Mouse (Mus musculus) natural killer cell, adult 2 months (primary cell): Measurements from ENCODE around the gene Noxred1.
A peak's percentile ranks its signal among the peaks of the same experiment; 100 is the strongest.
"Not testable (repeated sequence)": the region's sequence is repeated elsewhere in the genome, so short reads cannot be mapped to it uniquely, and the experiment has no call there.

ENCODE experiments used
- DNase-seq, 2 experiments: peaks; one replicate each; pipeline ENCODE4 v3.0.0; 2022; ENCODE audit warnings: low spot score in 2 of 2

Gene Noxred1

DNA sequence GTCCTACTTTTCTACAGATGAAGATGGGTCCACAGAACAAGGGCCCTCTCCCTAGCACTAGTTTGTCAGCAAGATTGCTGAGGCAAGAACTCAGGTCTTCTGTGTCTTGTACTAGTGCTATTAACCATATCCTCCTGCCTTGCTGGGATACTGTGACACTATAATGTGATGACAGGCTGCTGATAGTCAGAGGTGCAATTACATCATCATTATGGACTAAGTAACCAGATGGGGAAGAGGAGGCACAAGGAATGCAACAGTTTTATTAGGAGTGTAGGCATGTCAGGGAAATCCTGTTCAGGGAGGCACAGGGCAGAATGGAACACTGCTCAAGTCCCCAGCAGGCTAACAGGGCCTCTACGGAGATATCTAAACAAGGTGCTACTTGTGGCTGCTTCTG lies at the start of gene Noxred1:
Noxred1 (minus strand) TSS at position 101 of the 400 bp plus-strand sequence.
- DNase-seq: no peak

DNA sequence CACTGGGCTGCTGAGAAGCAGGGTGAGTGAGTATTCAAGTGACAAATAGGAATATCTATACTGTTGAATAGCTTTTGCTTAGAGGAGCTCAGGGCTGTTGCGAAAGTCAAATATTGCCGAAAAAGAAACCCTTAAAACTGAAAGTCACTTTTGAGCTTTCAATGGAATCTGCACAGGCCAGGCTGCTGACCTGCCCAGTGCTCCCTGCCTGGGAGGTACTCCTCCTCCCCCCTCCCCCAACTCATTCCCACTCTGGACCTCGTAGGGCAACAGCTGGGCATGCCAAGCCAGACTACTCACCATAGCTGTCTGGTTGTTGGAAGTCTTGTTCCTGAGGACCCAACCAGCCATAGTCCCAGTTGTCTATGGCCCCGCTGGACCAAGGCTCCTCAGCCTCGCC lies 46.2 kb upstream of the Noxred1 start:
- DNase-seq: no peak

DNA sequence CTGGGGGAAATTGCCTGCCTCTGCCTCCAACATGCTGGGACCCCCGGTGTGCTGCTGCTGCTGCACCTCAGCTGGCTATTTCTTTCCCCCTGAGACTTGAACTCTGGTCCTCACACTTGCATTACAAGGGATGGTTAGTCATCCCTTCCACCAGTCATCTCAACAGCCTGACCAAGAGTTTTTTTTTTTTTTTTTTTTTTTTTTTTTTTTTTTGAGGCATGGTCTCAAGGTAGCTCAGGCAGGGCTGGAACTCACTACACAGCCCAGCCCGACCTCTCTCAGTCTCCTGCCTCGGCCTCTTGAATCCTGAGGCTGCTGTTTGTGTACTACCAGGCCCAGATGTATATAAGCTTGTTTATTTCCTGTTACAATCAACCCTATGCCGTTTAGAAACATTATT lies 45.7 kb upstream of the Noxred1 start:
- no peak for DNase-seq

DNA sequence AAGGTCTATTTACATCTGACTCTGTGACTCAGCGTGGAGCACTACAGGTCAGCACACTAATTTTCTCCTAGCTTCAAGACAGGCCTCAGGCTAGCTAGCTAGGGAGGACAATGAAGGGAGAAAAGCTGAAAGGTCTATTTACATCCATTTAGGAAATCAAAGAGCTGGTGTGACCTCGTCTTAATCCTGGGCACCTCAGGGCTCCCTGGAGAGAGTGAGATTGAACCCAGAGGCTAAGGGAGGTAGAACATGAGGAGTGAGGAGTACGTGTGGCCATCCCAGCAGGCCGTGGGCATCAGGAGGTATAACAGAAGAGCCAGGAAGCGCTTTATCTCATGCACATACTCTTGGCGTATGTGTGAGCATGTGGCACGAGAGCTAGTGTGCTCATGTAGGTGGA lies 45.2 kb upstream of the Noxred1 start:
- no peak for DNase-seq

DNA sequence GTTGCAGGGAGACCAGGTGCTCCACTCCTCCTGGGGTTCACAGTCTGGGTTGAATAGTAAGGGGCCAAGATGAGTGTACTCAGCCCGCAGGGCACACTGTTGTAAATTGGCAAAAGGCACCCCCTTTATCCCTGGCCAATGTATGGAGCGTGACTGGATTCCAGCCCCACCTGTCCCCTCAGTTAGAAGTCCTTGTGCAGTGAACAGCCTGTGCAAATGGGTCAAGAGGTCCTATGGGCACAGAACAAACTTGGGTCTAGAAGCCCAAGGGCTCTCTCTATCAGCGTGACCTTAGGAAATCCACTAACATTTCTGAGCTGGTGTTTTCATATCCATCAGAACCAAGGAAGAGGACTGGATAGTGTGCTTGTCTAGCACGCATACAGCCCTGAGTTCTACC lies 44.2 kb upstream of the Noxred1 start:
- no peak for DNase-seq

DNA sequence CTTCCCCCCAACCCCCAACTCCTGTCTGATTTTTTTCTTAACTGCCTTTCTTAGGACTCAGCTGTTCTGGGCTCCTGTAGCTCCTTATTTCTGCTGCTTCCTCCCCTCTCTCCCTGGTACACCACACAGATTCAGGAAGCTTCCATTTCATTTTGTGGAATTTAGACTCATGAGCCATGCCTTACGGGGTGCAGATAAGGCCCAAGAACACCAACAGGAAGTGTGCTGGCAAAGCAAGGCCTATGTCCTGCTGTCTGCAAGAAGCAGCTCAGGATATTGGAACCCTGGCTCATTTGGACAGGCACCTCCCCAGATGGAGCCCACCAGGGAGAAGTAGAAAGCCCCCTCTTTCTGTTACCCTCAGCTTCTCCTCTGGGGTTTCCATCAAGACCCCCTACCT lies 43.2 kb upstream of the Noxred1 start:
- DNase-seq: no peak

DNA sequence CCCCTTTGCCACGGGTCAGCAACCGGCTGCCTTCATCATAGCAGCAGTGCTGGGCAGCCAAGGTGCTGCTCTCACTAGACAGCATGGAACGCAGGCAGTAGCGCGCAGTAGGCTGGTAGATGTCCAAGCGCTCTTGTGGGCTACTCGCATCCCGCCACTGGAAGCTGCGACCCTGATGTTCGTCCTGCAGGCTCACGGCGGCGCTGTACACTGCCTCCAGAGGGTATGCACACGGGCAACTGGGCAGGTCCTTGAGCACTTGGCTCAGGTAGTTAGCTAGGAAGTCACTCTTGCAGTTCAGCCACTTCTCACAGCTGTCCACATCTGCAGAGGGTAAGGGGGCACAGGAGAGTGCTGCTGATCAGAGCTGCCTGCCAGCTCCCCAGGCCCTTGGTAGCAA lies 41.3 kb upstream of the Noxred1 start:
- DNase-seq: no peak

DNA sequence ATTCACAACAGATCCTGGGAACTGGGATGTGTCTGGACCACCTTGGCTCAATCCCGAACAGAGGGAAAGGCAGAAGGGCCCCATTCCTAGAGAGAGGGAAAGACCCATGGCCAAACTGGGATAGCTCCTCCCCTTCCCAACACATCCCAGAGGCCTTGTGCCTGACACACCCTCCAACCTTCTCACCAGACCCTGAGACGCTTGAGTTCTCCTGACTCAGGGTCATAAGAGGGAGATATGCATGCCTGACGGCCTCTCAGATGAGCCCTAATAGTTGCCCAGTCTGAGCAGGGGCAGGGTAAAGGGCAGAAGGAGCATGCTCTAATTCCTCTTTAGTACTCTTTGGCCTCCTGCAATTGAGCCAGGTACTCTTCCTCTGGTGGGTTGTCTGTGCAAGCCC lies 40.8 kb upstream of the Noxred1 start:
- no peak for DNase-seq

DNA sequence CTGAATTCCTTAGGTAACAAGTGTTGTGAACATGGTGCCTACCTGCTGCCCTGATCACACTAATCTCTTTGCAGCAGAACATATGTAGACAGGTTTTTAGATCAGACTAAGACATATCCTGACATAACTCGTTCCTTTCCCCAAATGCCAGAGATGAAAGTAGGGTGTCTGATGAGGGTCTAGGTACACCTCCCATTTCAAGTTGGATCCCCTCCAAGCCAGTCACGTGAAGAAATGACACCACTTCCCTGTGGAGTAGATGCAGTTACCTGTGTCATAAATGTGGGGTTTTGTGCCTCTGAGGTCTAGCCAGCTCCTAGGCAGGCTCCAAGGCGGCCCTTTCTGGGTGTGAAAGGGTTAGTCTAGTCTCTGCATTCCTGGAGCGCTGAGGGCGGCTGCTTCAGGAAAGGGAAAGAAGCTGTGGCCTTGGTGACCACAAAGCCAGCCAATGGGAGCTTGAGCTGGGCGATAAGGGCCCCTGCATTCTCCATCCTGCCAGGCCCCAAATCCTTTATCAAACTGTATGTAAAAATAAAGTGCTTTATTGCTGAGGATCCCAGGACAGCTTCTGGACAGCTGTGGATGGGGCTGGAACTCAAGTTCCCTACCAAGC lies 39.7 kb upstream of the Noxred1 start:
- DNase-seq: no peak

DNA sequence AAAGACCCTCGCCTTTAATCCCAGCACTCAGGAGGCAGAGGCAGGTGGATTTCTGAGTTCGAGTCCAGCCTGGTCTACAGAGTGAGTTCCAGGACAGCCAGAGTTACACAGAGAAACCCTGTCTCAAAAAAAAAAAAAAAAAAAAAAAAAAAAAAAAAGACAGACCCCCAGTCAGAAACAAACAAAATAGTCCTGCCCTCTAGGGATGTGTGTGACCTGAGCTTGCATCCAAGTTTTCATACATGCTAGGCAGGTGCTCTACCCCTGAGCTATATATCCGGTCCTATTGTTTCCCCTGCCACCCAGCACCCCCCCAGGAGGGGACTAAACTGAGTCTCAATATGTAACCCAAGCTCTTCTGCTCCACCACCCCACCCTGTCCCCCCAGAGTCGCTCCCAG lies 38.7 kb upstream of the Noxred1 start:
- not testable (repeated sequence) for DNase-seq

DNA sequence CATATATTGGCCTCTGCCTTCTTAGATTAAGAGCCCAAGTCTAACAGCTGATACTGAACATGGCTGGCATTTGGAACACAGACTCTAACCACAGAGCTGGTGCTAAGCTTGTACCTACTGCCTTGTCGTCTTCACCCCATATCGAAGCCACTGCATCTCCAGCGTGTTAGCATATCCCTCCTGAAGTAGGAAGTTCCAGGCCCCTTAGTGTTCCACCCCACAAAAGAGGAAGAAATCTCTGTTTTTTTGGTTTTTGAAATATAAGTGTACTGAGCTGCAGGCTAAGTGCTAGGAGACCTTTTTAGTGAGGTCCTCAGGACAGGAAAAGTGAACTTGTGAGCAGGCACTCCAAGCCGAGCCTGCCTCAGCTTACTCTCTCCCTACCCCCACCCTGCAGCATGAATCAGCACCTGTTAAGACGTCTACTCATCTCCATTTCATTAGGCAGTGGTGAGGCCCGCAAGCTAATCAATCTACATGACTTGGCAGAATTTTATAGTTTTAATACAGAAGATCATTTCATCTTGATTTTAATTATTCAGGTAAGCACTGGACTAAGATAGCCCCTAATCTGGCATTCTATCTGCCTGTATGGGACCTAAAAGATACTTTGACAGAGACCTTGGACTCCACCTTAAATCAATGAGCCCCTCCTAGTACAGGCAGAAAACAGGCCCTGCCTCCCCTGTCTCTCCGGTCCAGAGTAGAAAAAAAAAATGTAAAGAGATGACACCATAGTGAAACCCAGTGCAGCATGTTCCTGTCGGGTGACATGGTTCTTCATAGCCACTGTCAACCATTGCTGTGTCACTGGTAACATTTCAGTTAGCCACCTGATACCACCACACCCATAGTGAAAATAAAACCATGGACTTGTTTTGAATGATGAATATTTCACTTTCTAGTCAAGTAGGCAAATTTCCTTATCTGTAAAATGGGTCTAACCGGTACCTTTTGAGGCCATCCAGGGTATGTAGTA lies 36.6 kb upstream of the Noxred1 start:
- DNase-seq: no peak

DNA sequence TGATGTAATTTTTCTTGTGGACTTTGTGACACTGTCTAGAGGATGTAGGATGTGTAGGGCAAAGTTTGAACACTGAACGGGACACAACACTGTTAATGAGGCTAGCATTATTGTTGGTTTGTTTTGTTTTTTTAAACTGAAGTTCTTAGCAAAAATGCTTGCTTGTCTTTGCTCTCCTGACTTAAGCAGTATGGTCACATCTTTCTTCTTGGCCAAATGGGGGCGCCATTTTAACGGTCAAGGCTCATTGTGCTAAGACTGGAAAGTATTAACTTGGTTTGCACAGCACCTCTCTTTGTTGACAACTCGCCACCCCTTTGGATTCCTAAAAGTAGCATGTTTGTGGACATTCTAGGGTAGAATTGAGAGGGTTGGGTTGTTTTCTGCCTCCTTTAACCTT lies 29.1 kb upstream of the Noxred1 start:
- DNase-seq: peak; percentile 7 to 9

DNA sequence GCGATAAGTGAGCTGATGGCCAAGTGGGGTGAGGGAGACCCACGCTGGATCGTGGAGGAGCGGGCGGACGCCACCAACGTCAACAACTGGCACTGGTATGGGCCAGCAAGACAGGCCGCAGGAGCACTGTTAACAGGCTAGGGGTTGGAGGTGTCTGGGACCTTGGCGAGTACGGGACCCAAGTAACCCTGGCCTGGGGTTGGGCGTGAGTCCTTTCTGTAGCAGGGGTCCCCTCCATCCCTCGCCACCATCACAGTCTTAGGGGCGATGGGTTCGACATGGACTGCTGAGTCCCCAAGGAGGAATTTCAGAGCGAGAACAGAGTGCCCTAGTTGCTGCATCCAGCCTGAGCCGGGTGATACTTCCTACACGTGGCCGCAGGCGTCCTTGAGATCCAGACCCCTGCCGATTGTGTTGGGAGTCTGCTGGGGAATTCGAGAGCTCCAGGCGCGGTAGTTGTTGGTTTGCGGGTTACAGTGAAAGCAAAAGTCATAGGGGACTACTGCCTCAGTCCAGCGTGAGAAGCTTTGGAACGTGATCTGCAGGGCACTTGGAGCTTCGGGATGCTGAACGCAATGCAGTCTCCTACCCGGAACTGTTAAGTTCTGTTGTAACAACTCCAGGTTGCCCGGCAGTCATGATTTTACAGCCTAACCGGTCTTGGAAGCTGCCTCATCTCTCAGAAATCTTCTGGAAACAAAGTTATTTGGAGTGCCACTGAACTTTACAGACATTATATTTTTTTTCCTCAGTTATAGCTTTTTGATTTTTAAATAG lies 28.5 kb upstream of the Noxred1 start:
- peak in 1 of 2 experiments; percentile 10 for DNase-seq

DNA sequence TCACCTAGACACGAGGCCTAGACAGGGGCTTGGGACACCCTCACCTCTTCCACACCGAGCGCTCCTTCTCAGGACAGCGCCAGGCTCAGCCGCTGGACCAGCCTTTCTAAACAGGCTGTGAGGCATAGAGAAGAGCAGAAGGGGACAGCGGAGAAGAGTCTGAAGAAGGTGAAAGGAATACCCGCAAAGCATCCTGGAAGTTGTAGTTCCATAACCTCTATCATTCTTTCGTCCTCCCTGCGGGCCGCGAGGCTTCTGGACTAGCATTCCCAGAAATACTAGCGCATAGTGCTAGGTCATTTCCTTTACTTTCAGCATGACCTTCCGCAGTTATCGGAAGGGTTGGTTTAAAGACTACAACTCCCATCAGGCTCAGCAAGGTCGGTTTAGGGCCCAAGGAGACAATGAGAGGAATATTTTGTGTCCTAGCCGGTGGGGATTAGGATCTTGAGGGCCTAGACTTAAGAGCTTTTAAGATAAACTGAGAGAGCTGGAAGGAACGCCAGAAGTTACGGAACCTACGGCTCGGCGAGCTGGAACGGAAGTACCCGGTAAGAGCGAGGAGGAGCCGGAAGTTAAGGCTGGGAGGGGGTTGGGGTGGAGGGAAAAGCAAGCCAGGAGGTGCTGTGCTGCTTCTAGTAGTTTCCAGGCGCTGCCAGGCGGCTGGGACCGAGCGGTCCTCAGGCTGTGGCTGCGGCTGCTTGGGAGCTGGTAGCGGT lies 27.7 kb upstream of the Noxred1 start, which contains the start of the genes Vipas39 and Ahsa1:
Vipas39 (minus strand) TSS at position 149 of the 719 bp plus-strand sequence.
Ahsa1 (plus strand) TSS at position 372 of the 719 bp plus-strand sequence.
- peak; percentile 90 for DNase-seq

DNA sequence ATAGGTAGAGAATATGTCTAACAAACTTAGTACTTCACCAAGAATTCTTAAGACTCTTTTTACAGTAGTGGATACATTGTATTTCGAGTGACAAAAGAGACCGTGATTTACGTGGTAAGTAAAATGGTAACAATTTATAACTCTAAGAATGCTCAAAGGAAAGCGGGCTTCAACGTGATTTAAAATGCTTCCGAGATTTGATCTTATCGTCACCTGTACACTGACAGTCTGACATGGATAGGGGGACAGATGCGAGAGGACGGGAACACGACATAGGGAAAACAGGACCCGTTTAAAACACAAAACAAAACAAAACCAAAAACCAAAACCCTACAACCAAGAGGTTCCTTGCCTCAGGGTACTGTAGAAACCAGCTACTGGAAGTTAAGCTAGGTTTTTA lies 26.9 kb upstream of the Noxred1 start:
- DNase-seq: no peak

DNA sequence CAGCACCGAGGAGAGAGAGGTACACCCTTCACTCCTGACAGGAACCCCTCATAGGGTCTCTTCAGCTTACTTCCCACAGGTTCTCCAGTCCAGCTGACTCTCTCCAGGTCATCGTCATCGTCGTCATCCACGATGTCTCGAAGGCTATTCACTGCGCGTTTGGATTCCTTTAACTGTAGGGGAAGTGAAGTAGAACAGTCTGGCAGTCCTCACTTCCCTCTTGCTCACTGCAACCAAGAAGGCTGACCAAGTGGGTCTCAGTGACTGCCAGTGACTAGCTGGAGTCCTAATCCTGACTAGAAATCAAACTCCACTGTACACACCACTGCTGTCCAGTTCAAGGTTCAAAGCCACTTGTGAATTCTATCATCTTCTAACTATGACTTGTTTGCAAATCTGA lies 22.0 kb upstream of the Noxred1 start:
- no peak for DNase-seq

DNA sequence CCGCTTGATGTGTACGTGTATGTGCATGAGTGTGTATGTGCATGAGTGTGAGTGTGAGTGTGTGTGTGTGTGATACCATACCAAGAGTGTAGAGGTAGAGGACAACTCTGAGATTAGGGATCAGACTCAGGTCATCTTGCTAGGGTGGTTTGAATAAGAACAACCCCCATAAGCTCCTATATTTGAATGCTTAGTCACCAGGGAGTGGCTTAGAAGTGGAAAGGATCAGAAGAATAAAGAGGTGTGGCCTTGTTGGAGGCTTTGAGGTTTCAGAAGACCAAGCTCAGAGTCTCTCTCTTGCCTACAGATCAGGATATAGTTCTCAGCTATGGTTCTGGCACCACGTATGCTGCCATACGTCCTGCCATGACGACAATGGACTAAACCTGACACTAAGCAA lies 18.1 kb upstream of the Noxred1 start:
- DNase-seq: no peak

DNA sequence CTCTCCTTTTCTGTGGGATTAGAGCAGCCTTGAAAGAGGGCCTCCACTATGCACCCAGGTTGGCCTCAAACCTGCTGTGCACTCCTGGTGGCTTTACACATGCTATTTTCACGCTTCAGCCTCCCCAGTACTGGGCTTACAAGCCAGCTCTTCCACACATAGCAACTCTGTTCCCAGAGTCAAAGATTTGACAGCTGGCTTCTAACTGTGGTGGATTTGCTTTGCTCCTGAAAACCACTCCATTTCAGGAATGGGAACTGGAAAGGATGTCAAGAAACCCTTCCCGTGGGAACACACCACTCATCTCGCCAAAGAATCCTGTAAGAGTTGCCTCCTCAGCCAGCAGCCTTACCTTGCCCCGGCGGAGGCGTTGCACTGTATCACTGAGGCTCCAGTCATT lies 15.3 kb upstream of the Noxred1 start:
- no peak for DNase-seq

DNA sequence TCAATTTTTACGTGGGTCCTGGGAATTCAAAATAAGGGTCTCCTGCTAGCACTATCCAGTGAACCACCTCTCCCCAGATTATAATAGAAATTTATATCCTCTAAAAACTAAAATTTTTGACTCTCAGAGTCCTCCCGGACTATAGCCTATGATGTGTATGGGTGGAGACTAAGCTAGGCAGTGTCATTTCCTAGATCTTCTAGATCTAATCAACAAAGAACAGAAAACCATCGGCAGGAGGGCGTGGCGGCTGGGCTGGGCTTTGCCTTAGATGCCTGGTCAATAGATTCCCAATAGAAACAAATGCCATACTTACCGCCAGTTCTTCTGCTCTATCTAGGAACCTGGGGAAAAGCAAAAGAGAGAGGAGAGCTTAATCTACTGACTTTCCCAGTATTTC lies 11.6 kb upstream of the Noxred1 start:
- DNase-seq: no peak

DNA sequence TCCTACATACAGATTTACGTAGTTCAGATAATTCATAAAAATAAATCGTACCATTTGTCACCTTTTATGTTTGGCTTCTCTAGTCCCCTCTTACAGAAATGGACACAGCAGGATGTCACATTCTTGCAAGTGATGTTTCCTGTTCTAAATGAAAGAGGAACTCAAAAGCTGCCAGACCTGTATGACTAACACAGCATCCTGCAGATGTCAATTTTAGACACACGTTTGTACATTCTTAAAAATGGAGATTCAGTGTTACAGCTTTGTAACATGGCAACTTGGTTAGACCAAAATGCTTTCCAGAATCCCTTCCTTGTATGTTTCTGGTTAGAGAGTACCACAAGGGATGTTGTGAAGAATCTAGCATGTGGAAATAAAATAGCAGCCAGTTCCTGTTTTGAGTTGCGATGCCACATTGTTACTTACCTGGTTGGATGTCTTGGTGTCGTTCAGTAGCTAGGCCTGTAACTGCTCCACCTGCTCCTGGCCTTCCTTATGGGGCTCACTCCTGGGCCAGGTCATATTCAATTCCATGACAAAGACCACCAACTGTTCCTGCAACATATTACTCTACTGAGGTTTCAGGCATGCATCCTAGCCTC lies 1.5 kb downstream of the Noxred1 start:
- DNase-seq: peak in 1 of 2 experiments; percentile 37

DNA sequence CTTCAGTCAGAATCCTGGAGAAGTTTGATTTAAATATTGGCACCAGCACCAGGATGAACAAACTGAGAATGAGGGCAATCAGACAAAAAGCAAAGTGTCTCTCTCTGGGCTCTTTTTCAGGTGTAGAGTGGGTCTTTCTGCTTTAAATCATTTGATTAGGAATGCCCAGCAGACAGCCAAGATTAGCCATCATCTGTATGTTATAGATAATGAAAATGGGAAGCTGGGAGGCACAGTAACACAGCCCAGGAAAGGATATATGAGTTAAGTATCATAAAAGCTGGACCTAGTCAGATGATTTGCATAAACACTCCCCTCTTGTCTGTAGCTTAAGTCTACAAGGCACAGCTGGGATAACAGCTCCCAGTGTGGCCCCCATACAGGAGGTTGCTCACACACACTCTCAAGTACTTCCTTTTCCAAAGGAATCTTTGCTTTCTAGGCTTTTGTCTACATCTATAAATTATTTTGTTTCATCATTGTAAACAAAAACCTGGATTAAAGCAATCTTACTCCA lies 8.1 kb downstream of the Noxred1 start:
- no peak for DNase-seq
